Mouse (Mus musculus): ENCODE data around the gene Bmpr1a.
A peak's percentile ranks its signal among the peaks of the same experiment; 100 is the strongest.
"Not testable (repeated sequence)": the region's sequence is repeated elsewhere in the genome, so short reads cannot be mapped to it uniquely, and the experiment has no call there.

Gene Bmpr1a

DNA sequence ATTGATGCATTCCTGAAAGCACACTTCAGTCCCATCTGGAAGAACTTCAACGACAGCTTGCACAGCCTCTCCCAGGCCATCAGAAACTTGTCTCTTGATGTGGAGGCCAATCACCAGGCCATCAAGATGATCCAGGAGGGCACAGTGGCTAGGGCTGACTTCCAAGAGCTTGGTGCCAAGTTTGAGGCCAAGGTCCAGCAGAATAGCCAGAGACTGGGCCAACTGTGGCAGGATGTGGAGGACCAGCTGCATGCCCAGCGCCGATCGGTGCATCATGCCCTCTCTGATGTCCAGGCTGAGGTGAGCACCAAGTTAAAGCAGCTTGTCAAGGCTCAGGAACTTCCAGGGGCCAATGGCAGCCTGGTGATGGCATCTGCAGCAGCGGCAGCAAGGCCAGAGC is 105.3 kb downstream of the Bmpr1a start:
- no peak for DNase-seq (ENCODE audit: low read depth, low spot score)

DNA sequence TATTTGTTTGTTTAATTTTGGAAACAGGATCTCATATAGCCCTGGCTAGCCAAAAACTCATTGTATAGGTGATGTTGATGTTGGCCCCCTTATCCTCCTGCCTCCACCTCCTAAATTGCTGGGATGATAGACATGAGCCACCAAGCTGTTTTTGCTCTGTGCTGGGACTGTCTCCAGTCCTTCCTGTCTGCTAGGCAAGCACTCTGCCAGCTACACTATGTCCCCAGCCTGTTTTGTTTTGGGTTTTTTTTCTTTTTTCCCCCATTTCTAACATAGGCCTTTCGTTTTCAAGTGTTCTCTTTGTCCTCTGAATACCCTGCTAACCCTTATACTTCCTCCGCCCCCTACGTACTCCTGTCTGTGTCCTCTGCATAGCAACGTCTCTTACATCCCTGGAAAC is 109.8 kb downstream of the Bmpr1a start:
- no peak for DNase-seq (ENCODE audit: low read depth, low spot score)

DNA sequence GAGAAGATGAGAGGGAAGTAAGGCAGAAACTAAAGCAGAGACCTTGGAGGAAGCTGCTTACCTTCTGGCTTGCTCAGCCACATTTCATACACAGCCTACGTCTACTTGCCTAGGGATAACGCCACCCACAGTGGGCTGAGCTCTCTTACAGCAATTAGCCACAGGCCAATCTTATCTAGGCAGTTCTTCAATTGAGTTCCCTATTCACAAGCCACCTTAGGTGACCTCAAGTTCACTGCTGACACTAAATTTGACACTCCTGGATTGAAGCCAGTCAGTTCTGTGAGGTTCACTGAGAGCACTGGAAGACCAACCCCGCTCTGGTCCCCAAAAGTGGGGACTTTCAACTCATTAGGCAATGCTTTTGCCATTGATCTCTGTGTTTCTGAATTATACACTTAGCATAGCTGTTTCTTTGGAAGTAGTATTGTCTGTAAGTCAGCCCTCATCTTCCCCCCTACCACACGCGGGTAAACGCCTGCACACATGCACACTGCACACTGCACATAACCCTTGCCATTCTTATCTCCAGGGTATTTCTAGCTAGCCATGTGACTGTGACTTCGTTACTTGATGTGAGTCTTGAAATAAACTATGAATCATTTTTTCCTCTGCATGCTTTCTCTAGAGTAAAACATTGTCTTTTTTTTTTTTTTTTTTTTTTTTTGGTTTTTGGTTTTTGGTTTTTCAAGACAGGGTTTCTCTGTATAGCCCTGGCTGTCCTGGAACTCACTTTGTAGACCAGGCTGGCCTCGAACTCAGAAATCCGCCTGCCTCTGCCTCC is 120.0 kb downstream of the Bmpr1a start:
- no peak for DNase-seq (ENCODE audit: low read depth, low spot score)

DNA sequence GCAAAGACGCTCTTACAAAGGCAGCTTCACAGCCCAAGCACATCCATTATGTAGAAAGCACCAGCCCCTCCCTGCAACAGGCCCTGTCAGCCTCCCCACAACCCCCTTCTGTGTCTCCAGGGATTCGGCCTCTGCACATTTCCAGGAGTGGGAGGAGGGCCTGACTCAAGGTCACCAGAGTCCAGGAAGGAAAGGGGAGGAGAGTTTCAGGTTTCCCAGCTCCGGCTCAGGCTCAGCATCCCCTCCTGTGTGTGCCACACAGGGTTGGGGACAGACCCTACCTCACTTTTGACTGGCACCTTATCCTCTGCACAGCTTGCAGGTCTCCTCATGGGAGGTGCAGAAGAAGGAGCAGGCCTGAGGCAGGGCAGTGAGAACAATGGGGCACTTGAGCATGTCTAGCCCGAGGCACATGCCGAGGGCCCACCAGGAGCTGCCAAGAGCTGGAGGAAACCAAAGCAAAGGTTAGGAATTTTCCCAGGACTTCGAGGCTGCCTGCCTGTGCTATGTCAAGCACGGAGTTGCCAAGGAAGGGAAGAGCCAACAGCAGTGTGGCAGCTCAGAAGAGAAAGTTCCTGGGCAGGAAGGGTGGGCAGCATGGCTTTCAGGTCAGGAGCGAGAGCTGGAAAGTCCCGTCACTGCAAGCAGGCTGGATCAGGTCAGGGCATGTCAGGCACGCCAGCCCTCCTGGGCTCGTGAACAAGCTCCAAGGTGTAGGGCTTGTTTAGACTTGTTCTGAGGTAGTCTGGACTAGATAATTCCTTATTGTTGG is 124.4 kb downstream of the Bmpr1a start:
- peak; percentile 62 for DNase-seq (ENCODE audit: low read depth, low spot score)

DNA sequence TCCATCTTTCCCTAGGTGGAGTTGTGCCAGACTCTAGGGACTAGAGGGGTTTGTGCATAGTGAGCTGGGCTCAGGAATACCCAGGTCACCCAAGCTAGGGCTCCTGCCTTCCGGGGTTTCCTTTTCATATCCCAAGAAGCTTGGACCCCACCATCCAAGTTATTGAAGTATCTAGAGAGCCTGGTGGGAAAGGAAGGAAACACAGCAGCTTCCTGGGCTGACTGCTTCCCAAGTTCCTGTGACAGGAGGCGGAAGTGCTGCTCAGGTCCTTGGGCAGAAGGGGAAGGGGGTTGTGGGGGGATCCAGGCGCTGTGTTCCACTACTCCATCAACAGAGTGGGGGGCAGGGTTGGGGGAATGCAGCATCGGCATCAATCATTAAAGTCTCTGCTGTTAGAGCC is 126.0 kb downstream of the Bmpr1a start:
- no peak for DNase-seq (ENCODE audit: low read depth, low spot score)

DNA sequence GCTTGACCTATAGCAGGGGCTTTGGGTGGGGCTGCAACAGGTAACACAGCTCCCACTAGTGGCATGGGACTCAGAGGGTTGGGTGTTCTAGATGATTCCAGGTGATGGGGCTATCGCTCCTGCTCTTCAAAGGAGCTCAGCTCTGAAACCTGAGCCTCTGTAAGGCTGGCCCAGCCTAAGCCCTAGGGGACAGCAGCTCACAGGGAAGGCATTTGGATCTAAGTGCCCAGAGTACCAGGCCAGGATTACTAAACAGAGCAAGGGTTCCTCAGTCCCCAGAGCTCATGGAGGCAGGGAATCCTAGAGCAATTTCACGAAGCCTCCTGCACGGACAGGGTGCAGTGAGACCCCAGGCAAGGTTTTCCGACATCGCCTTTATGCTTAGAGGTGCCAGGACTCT is 127.2 kb downstream of the Bmpr1a start:
- no peak for DNase-seq (ENCODE audit: low read depth, low spot score)

DNA sequence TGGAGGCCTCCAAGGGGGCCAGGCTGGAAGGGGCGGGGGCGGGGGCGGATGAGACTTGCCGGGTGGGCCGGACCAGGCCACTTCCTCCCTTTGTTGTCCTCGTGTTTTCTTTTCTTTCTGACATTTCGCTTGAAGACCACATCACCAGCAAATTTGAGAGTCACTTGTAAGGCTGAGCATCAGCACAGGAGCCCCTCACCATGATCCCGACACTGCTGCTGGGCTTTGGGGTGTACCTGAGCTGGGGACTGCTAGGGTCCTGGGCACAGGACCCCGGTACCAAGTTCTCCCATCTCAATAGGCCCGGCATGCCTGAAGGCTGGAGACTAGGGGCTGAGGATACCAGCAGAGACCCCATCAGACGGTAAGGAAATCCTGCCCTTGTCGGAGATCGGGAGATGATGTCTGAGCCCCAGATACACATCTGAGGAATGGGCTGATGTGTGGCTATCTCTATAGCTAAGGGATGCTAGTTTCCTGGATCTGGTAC is 127.7 kb downstream of the Bmpr1a start, which contains the start of gene Mmrn2:
Gene Mmrn2 (plus strand): TSS at position 51 of the 490 bp plus-strand sequence.
- DNase-seq (ENCODE audit: low read depth, low spot score): no peak

DNA sequence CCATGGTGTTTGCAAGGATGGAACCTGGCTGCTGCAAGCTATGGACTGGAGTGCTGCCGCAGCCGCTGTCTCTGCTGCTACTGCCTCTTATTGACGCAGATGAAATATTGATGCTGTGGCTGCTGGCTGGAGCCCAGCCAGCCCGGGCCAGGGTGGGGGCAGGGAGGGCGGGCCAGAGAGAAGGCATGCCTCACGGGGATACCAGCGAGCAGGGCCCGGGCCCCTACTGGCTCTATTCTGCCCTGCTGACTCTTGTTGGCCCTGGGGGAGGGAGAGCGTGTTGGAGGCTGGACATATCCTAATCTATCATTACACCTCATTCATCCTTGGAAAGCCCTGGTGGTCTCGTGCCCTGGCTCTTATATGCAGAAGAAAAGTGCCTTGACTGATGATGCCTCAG is 128.6 kb downstream of the Bmpr1a start, which contains the start of gene Sncg:
Gene Sncg (minus strand): TSS at position 213 of the 400 bp plus-strand sequence.
- DNase-seq (ENCODE audit: low read depth, low spot score): no peak

DNA sequence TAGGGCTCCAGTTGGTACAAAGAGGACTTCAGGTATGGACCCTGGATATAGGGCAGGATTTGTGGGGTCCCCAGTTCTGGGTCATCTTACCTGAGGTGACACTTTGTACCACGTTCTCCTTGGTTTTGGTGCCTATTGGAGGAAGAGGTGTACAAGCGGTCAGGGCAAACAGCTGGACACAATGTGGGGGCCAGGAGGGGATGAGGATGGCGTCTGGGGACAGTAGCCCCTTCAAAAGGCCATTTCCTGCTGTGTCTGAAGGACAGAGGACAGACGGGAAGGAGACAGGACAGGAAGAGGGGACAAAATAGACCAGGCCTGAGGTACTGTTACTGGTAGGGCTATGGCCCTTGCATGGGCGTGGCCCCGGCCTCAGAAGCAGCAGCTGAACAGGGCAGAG is 129.6 kb downstream of the Bmpr1a start:
- no peak for DNase-seq (ENCODE audit: low read depth, low spot score)

DNA sequence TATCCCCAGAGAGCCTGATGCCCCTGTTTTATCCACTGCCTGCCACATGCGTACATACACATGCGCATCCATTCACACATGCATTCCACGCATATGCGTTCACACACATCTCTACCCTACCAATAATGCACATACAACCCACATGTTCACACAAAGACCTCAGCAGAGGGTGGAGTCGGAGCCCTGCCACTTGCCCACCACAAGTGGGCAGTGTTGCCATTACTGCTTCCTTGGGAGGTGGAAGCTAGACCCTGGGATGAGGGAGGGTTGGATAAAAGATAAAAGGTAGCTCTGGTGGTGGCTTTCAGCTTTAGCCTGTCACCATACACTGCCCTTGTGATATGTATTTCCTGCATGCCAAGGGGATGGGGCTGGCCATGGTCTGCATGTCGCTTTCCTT is 130.5 kb downstream of the Bmpr1a start:
- peak; percentile 52 for DNase-seq (ENCODE audit: low read depth, low spot score)

DNA sequence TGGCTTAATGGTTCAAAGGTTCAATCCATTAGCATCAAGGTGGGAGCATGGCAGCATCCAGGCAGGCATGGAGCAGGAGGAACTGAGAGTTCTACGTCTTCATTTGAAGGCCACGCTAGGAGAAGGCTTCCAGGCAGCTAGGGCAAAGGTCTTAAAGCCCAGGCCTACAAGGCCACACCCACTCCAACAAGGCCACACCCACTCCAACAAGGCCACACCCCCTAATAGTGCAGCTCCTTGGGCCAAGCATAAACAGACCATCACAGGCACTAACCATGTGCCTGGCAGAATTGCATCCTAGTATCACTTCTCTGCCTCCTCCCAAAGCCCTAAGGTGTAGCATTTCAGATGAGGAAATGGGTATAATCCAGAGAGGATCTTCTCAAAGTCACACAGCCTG is 131.4 kb downstream of the Bmpr1a start:
- DNase-seq (ENCODE audit: low read depth, low spot score): no peak

DNA sequence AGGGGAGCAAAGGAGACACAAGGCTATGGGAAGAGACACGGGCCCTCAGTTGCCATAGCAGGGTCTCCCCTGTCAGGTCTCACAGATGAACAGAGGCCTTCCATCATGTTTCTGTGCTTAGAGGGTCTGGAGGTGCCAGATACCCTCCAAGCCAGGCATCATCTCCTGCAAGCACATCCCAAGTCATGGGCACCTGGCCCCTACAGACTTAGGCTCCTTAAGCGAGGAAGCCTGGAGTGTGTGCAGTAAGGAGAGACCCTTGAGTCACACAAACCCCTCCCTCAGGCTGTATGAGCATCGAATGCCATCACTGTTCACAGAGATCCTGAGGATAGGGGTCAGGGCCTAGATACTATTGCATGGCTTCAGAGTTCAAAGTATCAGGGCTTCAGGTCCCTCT is 132.2 kb downstream of the Bmpr1a start:
- no peak for DNase-seq (ENCODE audit: low read depth, low spot score)

DNA sequence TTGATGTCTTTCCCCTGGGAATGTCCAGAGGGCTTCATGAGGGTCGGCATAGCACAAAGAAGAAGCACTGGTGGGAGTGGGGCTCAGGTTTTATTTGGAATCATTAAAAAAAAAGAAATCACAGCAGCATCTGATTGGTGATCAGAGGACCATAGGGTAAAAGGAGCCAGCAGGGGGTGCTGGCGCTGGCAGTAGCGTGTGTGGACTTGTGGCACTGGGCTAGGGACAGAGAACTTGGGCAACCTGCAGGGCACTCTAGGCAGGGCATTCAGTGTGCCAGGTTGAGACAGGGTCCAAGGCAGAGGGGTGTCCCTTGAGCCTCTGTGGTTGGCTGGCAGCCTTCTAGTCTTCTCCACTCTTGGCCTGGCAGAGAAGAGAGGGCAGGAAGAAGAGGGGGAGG is 132.9 kb downstream of the Bmpr1a start:
- no peak for DNase-seq (ENCODE audit: low read depth, low spot score)

DNA sequence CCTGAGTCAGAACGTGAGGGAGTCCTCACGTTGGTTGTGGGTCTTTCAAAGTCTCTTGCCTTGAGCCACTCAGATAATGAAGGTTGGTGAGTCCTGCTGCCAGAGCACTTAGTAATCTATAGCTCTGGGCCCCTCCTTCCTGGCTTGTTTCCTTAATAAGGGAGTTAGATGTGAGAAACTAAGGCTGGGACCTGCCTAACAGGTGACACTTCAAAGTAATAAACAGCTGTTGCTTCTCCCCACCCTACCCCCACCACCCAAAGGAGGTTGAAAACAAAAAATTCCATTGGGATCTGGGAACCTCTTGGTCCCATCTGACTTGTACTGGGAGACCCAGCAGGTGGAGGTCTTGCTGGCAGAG is 138.0 kb downstream of the Bmpr1a start:
- DNase-seq (ENCODE audit: low read depth, low spot score): no peak

DNA sequence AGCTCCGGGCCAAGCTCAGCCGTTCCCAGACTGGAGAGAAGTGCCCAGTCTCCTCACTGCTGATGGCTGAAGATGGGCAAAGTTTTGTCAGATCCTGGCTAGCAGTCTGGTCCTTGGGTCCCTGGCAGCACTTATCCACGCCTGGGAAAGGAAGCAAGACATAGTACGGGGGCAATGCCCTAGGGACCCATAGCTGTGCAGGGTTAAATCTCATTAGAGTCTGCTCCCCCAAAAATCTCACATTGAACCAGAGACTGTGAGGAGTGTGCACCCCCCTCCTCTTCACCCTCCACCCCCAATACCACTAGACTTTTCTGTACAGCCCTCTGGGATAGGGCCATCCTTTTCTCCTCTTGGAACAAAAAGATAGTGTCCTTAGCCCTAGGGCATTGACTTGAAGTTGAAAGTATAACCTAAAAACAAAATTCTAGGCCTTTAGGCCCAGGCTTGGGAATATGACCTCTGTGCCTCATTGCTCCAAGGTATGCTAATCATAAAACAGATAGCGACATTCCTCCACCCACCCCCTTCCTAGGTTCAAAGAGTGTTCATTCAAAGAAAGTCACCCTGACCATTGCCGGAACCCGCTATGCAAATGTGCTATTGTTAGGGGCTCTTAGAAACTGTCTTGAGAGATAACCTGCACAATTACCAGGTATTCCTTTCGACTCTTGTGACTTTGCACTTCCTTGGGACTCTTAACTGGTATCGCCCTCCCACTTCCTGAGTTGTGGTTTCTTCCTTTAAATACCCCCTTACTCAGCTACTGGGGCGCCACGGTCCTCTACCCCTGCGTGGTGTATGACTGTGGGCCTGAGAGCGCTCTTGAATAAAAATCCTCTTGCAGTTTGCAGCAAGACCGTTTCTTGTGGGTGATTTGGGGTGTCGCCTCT is 138.6 kb downstream of the Bmpr1a start:
- not testable (repeated sequence) for DNase-seq (ENCODE audit: low read depth, low spot score)

DNA sequence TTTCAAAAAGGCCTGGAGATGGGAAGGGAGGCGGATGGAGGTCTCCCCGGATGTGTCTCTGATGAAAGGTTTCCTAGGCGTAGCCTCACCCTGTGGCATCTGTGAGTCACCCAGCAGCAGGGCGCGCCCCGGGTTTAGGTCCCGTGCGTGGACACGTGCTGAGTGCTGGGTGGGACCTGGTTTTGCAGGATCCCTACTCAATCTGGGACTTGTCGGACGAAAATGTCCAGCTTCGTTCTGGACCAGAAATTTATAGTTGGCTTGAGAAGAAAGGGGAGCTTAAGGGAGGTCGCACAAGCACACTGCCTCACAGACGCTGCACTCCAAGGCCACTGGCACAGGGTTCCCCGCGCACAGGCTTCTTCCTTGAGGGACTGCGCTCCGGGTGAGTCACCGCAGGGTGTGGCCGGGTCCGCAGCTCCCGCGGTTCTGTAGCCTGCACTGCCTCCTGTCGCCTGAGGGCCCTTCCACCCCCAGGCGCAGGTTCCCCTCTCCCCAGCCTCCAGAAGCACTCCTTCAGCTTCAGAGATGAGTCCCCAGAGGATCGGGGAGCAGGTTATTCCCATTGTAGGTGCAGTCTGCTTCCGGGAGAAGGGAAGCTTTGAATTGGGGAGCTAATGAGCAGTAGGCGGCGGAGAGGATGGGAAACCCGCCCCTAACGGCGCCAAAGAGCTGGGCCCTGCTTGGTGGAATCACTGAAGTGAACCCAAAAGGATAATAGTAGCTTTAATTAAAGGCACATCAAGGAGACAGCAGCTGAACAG is 139.5 kb downstream of the Bmpr1a start:
- peak; percentile 24 for DNase-seq (ENCODE audit: low read depth, low spot score)

DNA sequence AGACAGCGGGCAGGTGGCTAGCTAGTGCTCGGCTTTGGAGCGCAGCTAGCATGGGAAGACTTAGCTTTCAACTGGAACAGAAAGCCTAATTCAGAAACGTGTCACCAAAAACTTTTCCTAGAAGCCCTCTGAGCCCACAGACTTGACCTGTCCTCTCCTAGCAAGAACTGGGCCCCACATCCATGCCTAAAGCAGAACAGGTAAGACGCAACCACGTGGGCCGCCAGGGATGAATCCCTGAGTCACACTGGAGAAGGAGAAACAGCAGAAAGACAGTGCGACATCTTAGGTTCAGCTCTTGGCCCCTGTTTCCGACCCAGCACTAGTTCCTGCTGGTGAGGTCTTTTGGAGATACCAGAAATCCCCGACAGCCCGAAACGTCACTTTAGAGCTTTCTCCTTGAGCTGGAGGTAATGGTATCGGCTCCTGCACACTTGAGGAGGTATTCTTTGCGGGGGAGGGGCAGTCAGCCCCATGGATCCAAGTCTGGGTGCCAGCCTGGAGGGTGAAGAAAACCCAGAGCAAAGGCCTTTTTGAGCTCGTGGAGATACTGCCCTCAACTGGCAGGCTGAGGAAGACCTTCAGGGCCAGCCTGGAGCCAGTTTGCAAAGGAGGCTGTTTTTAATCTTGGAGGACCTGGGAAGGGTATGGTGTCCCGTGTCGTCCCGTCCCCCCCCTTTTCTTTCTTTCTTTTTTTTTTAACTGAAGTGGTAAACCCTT is 140.3 kb downstream of the Bmpr1a start:
- DNase-seq (ENCODE audit: low read depth, low spot score): peak; percentile 48

DNA sequence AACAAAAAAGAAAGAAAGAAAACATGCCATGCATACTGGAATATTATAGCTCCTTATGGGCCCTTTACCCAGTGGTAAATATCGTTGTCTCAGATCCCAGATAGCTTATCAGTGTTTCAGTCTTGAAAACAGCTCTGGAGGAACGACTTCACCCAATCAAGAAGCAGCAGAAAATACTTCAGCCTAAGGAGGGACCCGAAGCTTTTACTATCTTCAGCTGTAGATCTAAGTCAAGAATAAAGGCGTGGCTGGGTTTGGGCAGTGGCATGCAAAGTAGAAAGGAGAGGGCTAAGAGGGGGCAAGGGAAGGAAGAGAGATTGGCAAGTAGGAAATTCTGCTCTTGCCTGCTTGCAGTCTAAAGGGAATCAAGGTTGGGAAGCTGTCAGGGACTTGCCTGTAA is 141.0 kb downstream of the Bmpr1a start:
- no peak for DNase-seq (ENCODE audit: low read depth, low spot score)
